In genomic region chr15:99592177-99592576, GRCm38 (mm10) we compare ENCODE assay signal across 21 mouse cellular contexts. TPM values are rescaled to one million over a fixed set of nuclear protein-coding genes. Genes with fewer than 3 reads are reported as not detected.
DNase-seq lines count a peak whose midpoint lies in the region; ATAC-seq lines count a peak whose summit lies in the region.
"Had no signal": no experiment of that assay in that cellular context is flagged by ENCODE, and none has a peak within 500 bp of the region (broad histone marks: within the 10 kb centered on the region; RNA-seq: fewer than 3 reads in every experiment).

No protein-coding gene starts in this region.

- H3K27ac ChIP-seq in liver, embryonic 12.5 days = no peak overlapping the region
- H3K27ac ChIP-seq: forebrain, embryonic 15.5 days; heart, embryonic 15.5 days; hindbrain, embryonic 10.5 days; kidney, embryonic 15.5 days; layer of hippocampus, adult 2 months; left cerebral cortex, adult 2 months had no signal

- peak; percentile 23 for DNase-seq in cerebellum, adult 8-10 months
- no peak for DNase-seq in cerebellum, postnatal 4 days (ENCODE audit: low spot score in 2 of 2)
- DNase-seq in 3134 (ENCODE audit: extremely low read depth, insufficient read length, low spot score) = peak; percentile 90
- DNase-seq in adrenal gland, adult 8-10 months = peak; percentile 47
- DNase-seq in lung, postnatal 14 days = peak; percentile 53
- no peak for DNase-seq in natural killer cell, adult 2 months (ENCODE audit: low spot score in 2 of 2)
- DNase-seq in layer of hippocampus, adult 8-10 months (ENCODE audit: low spot score in 2 of 2) = no peak
- DNase-seq: heart, adult 11 months; liver, postnatal 0 days; thymus, postnatal 25 days had no signal

- no peak for ATAC-seq in liver, embryonic 12.5 days
- ATAC-seq: forebrain, embryonic 15.5 days; liver, postnatal 0 days had no signal

- H3K4me2 ChIP-seq in liver, embryonic 12.5 days = no peak overlapping the region
- H3K4me2 ChIP-seq: forebrain, embryonic 15.5 days; heart, embryonic 15.5 days; kidney, embryonic 15.5 days had no signal

- no peak overlapping the region for H3K9ac ChIP-seq in liver, embryonic 12.5 days
- H3K9ac ChIP-seq: forebrain, embryonic 15.5 days; heart, embryonic 15.5 days; kidney, embryonic 15.5 days; liver, postnatal 0 days had no signal

- no peak overlapping the region for H3K4me3 ChIP-seq in liver, embryonic 12.5 days
- H3K4me3 ChIP-seq: erythroblast, embryonic 14.5 days; forebrain, embryonic 15.5 days; heart, embryonic 15.5 days; kidney, embryonic 15.5 days; layer of hippocampus, adult 2 months; left cerebral cortex, adult 2 months had no signal

- no peaks in the 10 kb centered on the region; the same call in 1 of the 2 replicates for H3K4me1 ChIP-seq in liver, embryonic 12.5 days

- H3K27me3 ChIP-seq in liver, embryonic 12.5 days (replicated peaks) = peaks cover 98% of the 10 kb centered on the region

- WGBS in liver, embryonic 12.5 days (ENCODE audit: insufficient replicate concordance) = 66% methylated on average over 8 of the region's 8 CpGs

- H3K36me3 ChIP-seq in liver, embryonic 12.5 days = no peaks in the 10 kb centered on the region
- H3K36me3 ChIP-seq: forebrain, embryonic 15.5 days; heart, embryonic 15.5 days; hindbrain, embryonic 10.5 days; kidney, embryonic 15.5 days had no signal

- H3K9me3 ChIP-seq in liver, embryonic 12.5 days (replicated peaks) = no peaks in the 10 kb centered on the region
- H3K9me3 ChIP-seq: forebrain, embryonic 15.5 days; heart, embryonic 15.5 days; hindbrain, embryonic 10.5 days; kidney, embryonic 15.5 days had no signal

RNA-seq across cellular contexts. Expression of gene Aqp5, which starts 1.6 kb away (rescaled TPM):
- total RNA-seq in adrenal gland, adult 8-10 months (2022) = 1 to 10 TPM in 1 of 4 experiments, under 1 TPM in 3; 0.43 to 2.1 (median 0.73) TPM
- total RNA-seq in layer of hippocampus, adult 8-10 months (2022) = not detected
- 0.41 and 1.2 TPM in 2 replicates for polyA plus RNA-seq in liver, embryonic 12.5 days (2016; fragmentation: Nextera tagmentation; extraction: Ambion mirVana)
- total RNA-seq: layer of hippocampus, adult 2 months; megakaryocyte-erythroid progenitor cell, adult 5-6 weeks; monocyte, adult 5-6 weeks had no signal
- polyA plus RNA-seq: erythroblast, embryonic 14.5 days; forebrain, embryonic 15.5 days; liver, postnatal 0 days had no signal

RNA-seq across cellular contexts. Expression of gene Aqp6, which starts 9.0 kb away (rescaled TPM):
- not detected for total RNA-seq in adrenal gland, adult 8-10 months (2022)
- under 1 TPM in 1 of 4 experiments, not detected in 3; 0.36 TPM for total RNA-seq in layer of hippocampus, adult 8-10 months (2022)
- not detected in 2 replicates for polyA plus RNA-seq in liver, embryonic 12.5 days (2016; fragmentation: Nextera tagmentation; extraction: Ambion mirVana)
- total RNA-seq: megakaryocyte-erythroid progenitor cell, adult 5-6 weeks; monocyte, adult 5-6 weeks had no signal
- polyA plus RNA-seq: erythroblast, embryonic 14.5 days; forebrain, embryonic 15.5 days; heart, embryonic 15.5 days; kidney, embryonic 15.5 days; liver, postnatal 0 days had no signal

RNA-seq across cellular contexts. Expression of gene Aqp2, which starts 13.3 kb away (rescaled TPM):
- total RNA-seq in adrenal gland, adult 8-10 months (2022) = 1 to 10 TPM; 1.0 to 5.2 (median 1.9) TPM
- under 1 TPM in 1 of 4 experiments, not detected in 3; 0.32 TPM for total RNA-seq in layer of hippocampus, adult 8-10 months (2022)
- not detected in 2 replicates for polyA plus RNA-seq in liver, embryonic 12.5 days (2016; fragmentation: Nextera tagmentation; extraction: Ambion mirVana)
- total RNA-seq: layer of hippocampus, adult 2 months; megakaryocyte-erythroid progenitor cell, adult 5-6 weeks; monocyte, adult 5-6 weeks had no signal
- polyA plus RNA-seq: erythroblast, embryonic 14.5 days; forebrain, embryonic 15.5 days; heart, embryonic 15.5 days; hindbrain, embryonic 10.5 days; limb, embryonic 14.5 days; liver, postnatal 0 days had no signal

RNA-seq across cellular contexts. Expression of gene Racgap1, which starts 59.3 kb away (rescaled TPM):
- total RNA-seq in adrenal gland, adult 8-10 months (2022) = 1 to 10 TPM; 2.5 to 5.6 (median 4.8) TPM
- total RNA-seq in layer of hippocampus, adult 8-10 months (2022) = 1 to 10 TPM; 4.0 to 6.1 (median 4.8) TPM
- polyA plus RNA-seq in liver, embryonic 12.5 days (2016; fragmentation: Nextera tagmentation; extraction: Ambion mirVana) = 93.4 and 96.3 TPM in 2 replicates

Comparison
In these comparisons a context has a peak if more than half of its experiments do, and no peak if none do; other contexts are left out.
1. DNase-seq: peak in cerebellum, adult 8-10 months (single experiment), 3134 (single experiment), adrenal gland, adult 8-10 months (single experiment) and lung, postnatal 14 days (single experiment); none in cerebellum, postnatal 4 days (0 of 2), natural killer cell, adult 2 months (0 of 2) and layer of hippocampus, adult 8-10 months (0 of 2).